Mouse (Mus musculus): ENCODE measurements at regions not wholly inside any gene's neighbourhood (a gene's known extent, or its start where the extent isn't known, plus 50 kb on each side); places are given as distances from the start of the nearest gene placed in this dataset.
A peak's percentile ranks its signal among the peaks of the same experiment; 100 is the strongest.

- Histone ChIP-seq H3K36me3 (no peaks in the 10 kb centered on the region), H3K4me3 (replicated peaks) (no peak overlapping the region), H3K9me3 (no peaks in the 10 kb centered on the region), H3K9ac (replicated peaks) (no peak overlapping the region), H3K27me3 (no peaks in the 10 kb centered on the region), H3K27ac (no peak overlapping the region), H3K4me1 (replicated peaks) (peaks cover 5% of the 10 kb centered on the region; the same call in 1 of the 2 replicates), H3K4me2 (replicated peaks) (no peak overlapping the region)
- ATAC-seq, result no peak
- 34% methylated on average over 7 of the region's 7 CpGs for WGBS
These were observed 187.4 kb downstream of the Btg1 start for GRCm38 (mm10) chr10:96804030-96804784.

GRCm38 (mm10) chr10:96806579-96806978, 189.8 kb downstream of the Btg1 start:
- no peak for ATAC-seq
- Histone ChIP-seq H3K27me3 (no peaks in the 10 kb centered on the region), H3K4me1 (replicated peaks) (peaks cover 5% of the 10 kb centered on the region; the same call in 1 of the 2 replicates), H3K9ac (replicated peaks) (no peak overlapping the region), H3K4me2 (replicated peaks) (no peak overlapping the region), H3K9me3 (no peaks in the 10 kb centered on the region), H3K27ac (no peak overlapping the region), H3K36me3 (no peaks in the 10 kb centered on the region), H3K4me3 (replicated peaks) (no peak overlapping the region)
- 73% methylated on average over 6 of the region's 7 CpGs for WGBS

GRCm38 (mm10) chr10:96821852-96822251, 205.0 kb downstream of the Btg1 start:
- WGBS, result 89% methylated on average over 1 of the region's 1 CpGs
- Histone ChIP-seq H3K9me3 (no peaks in the 10 kb centered on the region), H3K9ac (replicated peaks) (no peak overlapping the region)

DNA sequence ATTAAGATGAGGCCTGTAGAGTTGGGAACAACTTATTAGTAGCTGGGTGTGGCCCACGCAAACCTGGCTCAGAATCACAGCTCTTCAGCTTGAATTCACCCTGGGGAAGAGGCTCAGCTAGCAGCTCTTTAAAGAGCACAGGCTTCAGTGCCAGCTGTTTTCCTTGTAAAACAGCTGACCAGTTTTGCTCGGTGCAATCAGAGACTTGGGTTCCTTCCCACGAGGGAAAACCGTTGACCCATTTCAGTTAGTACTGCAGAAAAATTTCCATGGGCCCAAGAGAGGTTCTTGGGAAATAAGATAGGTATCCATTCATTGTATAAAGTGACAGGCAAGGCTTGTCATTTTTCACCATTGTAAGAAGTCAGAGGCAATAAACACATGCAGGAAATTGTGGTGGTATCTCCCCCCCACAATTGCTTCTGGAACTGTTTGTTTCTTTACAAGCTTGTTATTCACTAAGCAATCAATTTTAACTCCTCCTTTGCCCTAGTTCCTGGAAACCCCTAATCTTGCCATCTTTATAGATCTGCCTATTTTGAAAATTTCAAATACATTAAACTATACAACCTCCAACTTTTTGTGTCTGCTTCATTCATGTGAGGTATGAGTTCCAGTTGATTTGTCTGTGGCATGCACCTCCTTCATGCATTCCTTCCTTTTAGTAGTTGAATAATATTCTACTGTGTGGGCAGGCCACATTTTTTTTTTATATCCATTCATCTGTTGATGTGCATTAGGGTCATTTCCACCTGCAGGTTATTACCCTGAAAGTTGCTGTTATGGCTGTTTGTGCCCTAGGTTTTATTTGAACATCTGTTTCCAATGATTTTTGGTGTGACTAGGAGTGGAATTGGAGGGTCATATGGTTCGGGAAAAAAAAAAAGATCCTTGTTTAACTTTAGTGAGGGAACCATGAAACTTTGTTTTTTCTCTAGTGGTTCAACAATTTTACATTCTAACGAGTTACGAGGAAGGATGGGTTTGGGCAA, 205.8 kb downstream of the Btg1 start:
- ATAC-seq, result no peak
- no peak overlapping the region for H3K4me2 ChIP-seq (replicated peaks)
- no peak overlapping the region for H3K4me3 ChIP-seq (replicated peaks)
- no peaks in the 10 kb centered on the region for H3K9me3 ChIP-seq
- no peak overlapping the region for H3K27ac ChIP-seq
- H3K36me3 ChIP-seq, result no peaks in the 10 kb centered on the region
- H3K4me1 ChIP-seq (replicated peaks), result peaks cover 6% of the 10 kb centered on the region; the same call in 1 of the 2 replicates
- no peaks in the 10 kb centered on the region for H3K27me3 ChIP-seq
- 85% methylated on average over 7 of the region's 7 CpGs for WGBS
- H3K9ac ChIP-seq (replicated peaks), result no peak overlapping the region

More at GRCm38 (mm10) chr10:96821852-96822251, 205.0 kb downstream of the Btg1 start:
- no peak overlapping the region for H3K4me3 ChIP-seq (replicated peaks)
- no peaks in the 10 kb centered on the region for H3K27me3 ChIP-seq
- H3K4me1 ChIP-seq (replicated peaks), result peaks cover 6% of the 10 kb centered on the region; the same call in 1 of the 2 replicates
- no peak for ATAC-seq
- H3K4me2 ChIP-seq (replicated peaks), result no peak overlapping the region
- H3K27ac ChIP-seq, result no peak overlapping the region
- no peaks in the 10 kb centered on the region for H3K36me3 ChIP-seq

DNA sequence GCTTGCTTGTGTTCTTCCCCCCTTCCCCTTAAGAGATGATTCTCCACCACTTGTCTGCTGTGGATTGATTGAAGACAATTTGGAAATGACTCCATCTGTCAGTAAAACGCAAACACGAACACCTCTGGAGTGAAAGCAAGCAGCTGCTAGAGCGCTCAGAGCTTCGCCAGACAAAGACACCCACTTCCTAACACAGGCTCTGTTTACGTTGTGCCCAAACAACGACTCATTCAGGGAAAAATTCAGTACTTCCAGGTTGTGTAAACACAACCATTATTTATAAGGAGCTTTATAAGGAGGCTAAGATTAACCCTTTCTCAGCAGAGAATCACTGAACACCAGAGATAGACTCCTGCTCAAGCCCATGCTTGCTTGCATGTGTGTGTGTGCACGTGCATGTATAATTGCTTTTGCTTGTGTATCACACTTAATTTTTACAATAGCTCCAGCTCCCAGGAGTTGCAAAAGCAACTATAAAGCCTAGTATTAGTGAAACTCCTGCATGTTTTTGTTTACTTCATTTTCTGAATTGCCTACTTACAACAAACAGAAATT, 209.5 kb downstream of the Btg1 start:
- Histone ChIP-seq H3K36me3 (no peaks in the 10 kb centered on the region), H3K27me3 (no peaks in the 10 kb centered on the region), H3K4me3 (replicated peaks) (no peak overlapping the region), H3K9ac (replicated peaks) (no peak overlapping the region), H3K4me2 (replicated peaks) (peak overlapping the region; percentile 13; the same call in 1 of the 2 replicates), H3K4me1 (replicated peaks) (peaks cover 6% of the 10 kb centered on the region; the same call in 1 of the 2 replicates), H3K9me3 (no peaks in the 10 kb centered on the region), H3K27ac (no peak overlapping the region)
- ATAC-seq, result 0 out of 2 replicates have a peak, but pooled peaks have one; percentile 34
- WGBS, result 47% methylated on average over 7 of the region's 7 CpGs

DNA sequence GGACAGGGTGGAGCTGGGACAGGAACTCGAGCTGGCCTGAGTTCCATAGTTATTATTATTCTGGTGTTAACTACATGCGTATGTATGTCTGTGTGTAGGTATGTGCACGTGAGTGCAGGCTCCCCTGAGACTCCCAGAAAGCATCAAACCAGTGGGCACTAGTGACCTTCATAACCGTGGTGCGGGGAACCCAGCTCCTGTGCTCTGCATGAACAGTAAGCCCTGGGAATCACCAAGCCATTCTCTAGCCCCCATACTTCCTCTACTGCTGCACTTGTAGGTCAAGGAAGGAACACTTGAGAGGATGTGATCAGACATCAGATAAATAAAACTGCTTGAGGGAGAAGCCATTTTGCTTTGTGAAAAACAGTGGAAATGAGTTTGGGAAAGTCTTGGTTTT, 211.2 kb downstream of the Btg1 start:
- Histone ChIP-seq H3K36me3 (no peaks in the 10 kb centered on the region), H3K4me2 (replicated peaks) (no peak overlapping the region), H3K9me3 (no peaks in the 10 kb centered on the region), H3K4me3 (replicated peaks) (no peak overlapping the region), H3K9ac (replicated peaks) (no peak overlapping the region), H3K27me3 (no peaks in the 10 kb centered on the region), H3K4me1 (replicated peaks) (peaks cover 6% of the 10 kb centered on the region; the same call in 1 of the 2 replicates), H3K27ac (no peak overlapping the region)
- WGBS, result 87% methylated on average over 5 of the region's 5 CpGs
- ATAC-seq, result no peak

GRCm38 (mm10) chr10:96828581-96829246, 211.9 kb downstream of the Btg1 start:
- Histone ChIP-seq H3K9ac (replicated peaks) (no peak overlapping the region), H3K36me3 (no peaks in the 10 kb centered on the region), H3K4me2 (replicated peaks) (no peak overlapping the region), H3K9me3 (no peaks in the 10 kb centered on the region), H3K27ac (no peak overlapping the region), H3K4me1 (replicated peaks) (peaks cover 6% of the 10 kb centered on the region; the same call in 1 of the 2 replicates), H3K27me3 (no peaks in the 10 kb centered on the region), H3K4me3 (replicated peaks) (no peak overlapping the region)
- ATAC-seq, result no peak
- WGBS, result 89% methylated on average over 7 of the region's 7 CpGs

GRCm38 (mm10) chr10:96831071-96831470, 214.3 kb downstream of the Btg1 start:
- Histone ChIP-seq H3K9ac (replicated peaks) (no peak overlapping the region), H3K27me3 (no peaks in the 10 kb centered on the region)
- WGBS, result 67% methylated on average over 12 of the region's 12 CpGs

DNA sequence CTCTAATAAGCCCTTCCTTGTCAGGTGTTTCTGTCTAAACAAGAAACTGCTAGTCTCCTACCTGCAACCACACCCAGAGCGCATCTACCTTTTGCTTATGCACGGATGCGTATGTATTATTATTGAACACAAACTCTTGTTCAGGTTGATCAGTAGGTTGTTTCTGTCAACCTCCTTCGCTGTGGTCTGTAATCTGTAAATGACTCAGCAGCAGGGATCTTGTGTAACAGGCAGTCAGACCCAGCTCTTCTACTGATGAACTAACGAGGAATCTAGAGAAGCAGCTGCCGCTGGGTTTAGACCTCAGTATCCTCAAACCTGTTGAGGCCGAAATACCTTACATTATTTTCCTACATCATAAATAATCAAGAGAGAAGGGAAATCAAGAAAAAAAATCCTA, 220.4 kb downstream of the Btg1 start:
- WGBS, result 90% methylated on average over 7 of the region's 7 CpGs
- no peak overlapping the region for H3K4me3 ChIP-seq (replicated peaks)
- H3K36me3 ChIP-seq, result no peaks in the 10 kb centered on the region
- H3K4me2 ChIP-seq (replicated peaks), result no peak overlapping the region
- no peaks in the 10 kb centered on the region for H3K9me3 ChIP-seq
- no peak overlapping the region for H3K27ac ChIP-seq
- H3K27me3 ChIP-seq, result no peaks in the 10 kb centered on the region
- no peak overlapping the region for H3K9ac ChIP-seq (replicated peaks)
- no peak for ATAC-seq
- 0 out of 2 replicates have a peak, but pooled peaks cover 5% of the 10 kb centered on the region for H3K4me1 ChIP-seq (replicated peaks)

More at GRCm38 (mm10) chr10:96831071-96831470, 214.3 kb downstream of the Btg1 start:
- no peak overlapping the region for H3K27ac ChIP-seq
- H3K36me3 ChIP-seq, result no peaks in the 10 kb centered on the region
- H3K4me3 ChIP-seq (replicated peaks), result no peak overlapping the region
- H3K4me2 ChIP-seq (replicated peaks), result no peak overlapping the region
- no peaks in the 10 kb centered on the region for H3K9me3 ChIP-seq
- peaks cover 6% of the 10 kb centered on the region; the same call in 1 of the 2 replicates for H3K4me1 ChIP-seq (replicated peaks)
- no peak for ATAC-seq

DNA sequence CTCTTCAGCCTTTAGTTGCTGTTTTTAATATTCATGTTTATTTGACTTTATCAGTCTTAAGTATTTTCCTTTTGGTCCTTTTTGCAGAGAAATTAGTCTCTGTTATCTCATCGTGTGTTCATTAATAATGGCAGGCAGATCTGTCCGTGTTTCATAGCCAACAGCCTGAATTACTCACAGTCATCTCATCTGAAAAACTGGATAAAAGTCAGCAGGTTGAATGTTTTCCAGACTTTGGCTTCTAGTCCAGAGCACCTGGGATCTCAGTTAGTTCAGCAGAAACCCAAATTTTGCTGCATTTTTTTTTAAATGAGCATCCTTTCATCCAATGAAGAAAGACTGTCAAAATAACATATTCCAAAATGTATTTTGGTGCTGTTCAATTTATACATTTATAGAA, 224.3 kb downstream of the Btg1 start:
- Histone ChIP-seq H3K27ac (no peak overlapping the region), H3K4me1 (replicated peaks) (0 out of 2 replicates have a peak, but pooled peaks cover 8% of the 10 kb centered on the region), H3K36me3 (no peaks in the 10 kb centered on the region), H3K4me2 (replicated peaks) (no peak overlapping the region), H3K9me3 (no peaks in the 10 kb centered on the region), H3K9ac (replicated peaks) (no peak overlapping the region), H3K27me3 (no peaks in the 10 kb centered on the region), H3K4me3 (replicated peaks) (no peak overlapping the region)
- WGBS, result 88% methylated on average over 2 of the region's 2 CpGs
- ATAC-seq, result no peak

DNA sequence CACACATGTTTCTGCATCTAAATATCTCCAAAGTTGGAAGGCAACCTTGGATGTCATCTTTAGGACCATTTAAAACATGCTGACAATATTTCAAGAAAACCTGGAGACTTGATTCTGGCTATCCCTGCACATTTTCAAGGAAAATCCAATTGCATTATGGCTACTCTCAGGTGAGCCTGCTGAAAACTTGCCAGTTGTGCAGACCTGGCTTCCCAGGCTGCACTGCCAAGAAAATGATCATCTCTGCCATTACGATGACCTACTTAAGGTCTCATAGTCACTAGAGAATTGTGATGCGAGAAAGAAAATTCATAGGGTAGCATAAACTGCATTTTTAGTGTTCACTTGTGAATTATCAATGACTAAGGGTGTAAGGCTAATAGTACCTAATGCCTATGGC, 225.2 kb downstream of the Btg1 start:
- Histone ChIP-seq H3K9me3 (no peaks in the 10 kb centered on the region), H3K9ac (replicated peaks) (no peak overlapping the region), H3K4me2 (replicated peaks) (no peak overlapping the region), H3K27ac (no peak overlapping the region), H3K36me3 (no peaks in the 10 kb centered on the region), H3K27me3 (no peaks in the 10 kb centered on the region), H3K4me1 (replicated peaks) (peaks cover 9% of the 10 kb centered on the region), H3K4me3 (replicated peaks) (no peak overlapping the region)
- ATAC-seq, result no peak
- whole genome bisulfite sequencing, result 96% methylated on average over 2 of the region's 2 CpGs
